Mouse (Mus musculus) forebrain, embryonic 16.5 days (tissue): ENCODE measurements around the gene Upk3a. TPM values are rescaled to one million over a fixed set of nuclear protein-coding genes. Genes with fewer than 3 reads are reported as not detected.

Source experiments
- ATAC-seq: fragments of 200-750 bp; cut with Nextera tagmentation; 2 replicates; pipeline ENCODE4 v1.8.0; 2017; ENCODE audit warnings: mild to moderate bottlenecking, moderate library complexity
- H3K27ac ChIP-seq: fragments of 300-500 bp; sonication (generic); 2 replicates; pipeline ENCODE4 v1.5.1; 2014; ENCODE audit warnings: low read length, control low read depth
- H3K27me3 ChIP-seq: fragments of 300-500 bp; sonication (generic); replicated peaks from 2 replicates; pipeline ENCODE4 v1.6.1; 2014; ENCODE audit warnings: low read length; ENCODE audit not compliant: control insufficient read depth, insufficient read depth
- H3K36me3 ChIP-seq: fragments of 300-500 bp; sonication (generic); 2 replicates; pipeline ENCODE4 v1.6.1; 2014; ENCODE audit not compliant: control insufficient read depth, insufficient read depth
- H3K4me1 ChIP-seq: fragments of 300-500 bp; sonication (generic); replicated peaks from 2 replicates; pipeline ENCODE4 v1.6.1; 2014; ENCODE audit warnings: low read length; ENCODE audit not compliant: control insufficient read depth, insufficient read depth
- H3K4me2 ChIP-seq: fragments of 300-500 bp; sonication (generic); 2 replicates; pipeline ENCODE4 v1.6.1; 2014; ENCODE audit warnings: mild to moderate bottlenecking, low read length, control low read depth
- H3K4me3 ChIP-seq: fragments of 300-500 bp; sonication (generic); replicated peaks from 2 replicates; pipeline ENCODE4 v1.5.1; 2014; ENCODE audit warnings: mild to moderate bottlenecking, low read length, control low read depth
- H3K9ac ChIP-seq: fragments of 300-500 bp; sonication (generic); replicated peaks from 2 replicates; pipeline ENCODE4 v1.6.1; 2014; ENCODE audit warnings: low read depth, low read length, control low read depth
- H3K9me3 ChIP-seq: fragments of 300-500 bp; sonication (generic); 2 replicates; pipeline ENCODE4 v1.6.1; 2016; ENCODE audit warnings: low read length; ENCODE audit not compliant: control insufficient read depth
- WGBS: fragments of 180-500 bp; shearing (Covaris S2); extraction: QIAGEN DNeasy Blood & Tissue Kit; methylation state at CpG from one replicate; pipeline ENCODE4 v1.1.7; 2014; 5-methylcytosine and 5-hydroxymethylcytosine counted together
- polyA plus RNA-seq: library from polyadenylated mRNA; unstranded; fragments of >200 nt; fragmentation: Nextera tagmentation; extraction: Ambion mirVana; gene quantifications from 2 replicates; pipeline ENCODE4 v1.2.1, GENCODE M21; 2015

Gene Upk3a
- polyA plus RNA-seq, result 0.83 and 1.1 TPM in 2 replicates

- Histone ChIP-seq H3K9ac (no peak within 1 kb of the TSS), H3K4me2 (peak within 1 kb of the TSS; percentile 28; the same call in 1 of the 2 replicates), H3K4me3 (no peak within 1 kb of the TSS), H3K27ac (peak within 1 kb of the TSS; percentile 69), H3K4me1 (peaks cover 14% of the 10 kb centered on the region), H3K9me3 (no peaks in the 10 kb centered on the region), H3K27me3 (no peaks in the 10 kb centered on the region), H3K36me3 (no peaks in the 10 kb centered on the region)
- ATAC-seq, result no peak
- WGBS, result 13% methylated on average over 16 of the region's 21 CpGs
Observed at GRCm38 (mm10) chr15:85016951-85017664, at the start of gene Upk3a. TSS of gene Upk3a (plus strand) at chr15:85017141.

GRCm38 (mm10) chr15:84968534-84968933, 48.4 kb upstream of the Upk3a start:
- WGBS, result 88% methylated on average over 4 of the region's 4 CpGs

DNA sequence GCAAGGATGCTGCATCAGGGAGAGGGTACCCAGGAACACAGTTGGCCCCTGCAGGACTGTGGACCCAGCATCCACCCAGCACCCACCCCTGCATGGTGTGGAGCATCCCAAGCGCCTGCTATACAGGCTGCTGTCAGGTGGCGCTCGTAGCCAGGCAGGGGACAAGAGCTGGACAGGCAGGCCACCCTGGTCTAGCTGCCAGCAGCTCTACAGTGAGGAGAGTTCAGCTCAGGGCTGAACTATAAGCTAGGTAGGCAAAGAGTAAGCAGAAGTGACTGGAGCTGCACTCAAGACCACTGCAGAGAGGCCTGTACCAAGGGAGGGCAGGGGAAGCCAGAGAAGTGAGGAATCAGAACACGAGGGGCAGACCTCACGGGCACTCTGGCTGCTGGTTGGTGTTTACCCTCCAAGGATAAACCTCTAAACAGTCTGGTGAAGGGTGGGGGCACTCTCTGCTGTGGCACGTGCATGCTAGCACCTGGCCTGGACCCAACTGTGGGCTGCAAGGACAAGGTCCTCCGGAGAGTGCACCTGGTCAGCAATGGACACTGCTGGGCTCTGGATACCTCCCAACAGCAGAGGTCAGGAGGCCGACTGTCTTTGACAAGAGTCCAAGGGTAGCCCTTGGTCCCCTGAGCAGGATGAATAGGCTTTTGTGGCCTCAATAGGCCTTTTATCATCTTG, 43.9 kb upstream of the Upk3a start:
- H3K4me3 ChIP-seq, result no peak overlapping the region
- H3K4me1 ChIP-seq, result peaks cover 26% of the 10 kb centered on the region
- no peaks in the 10 kb centered on the region for H3K27me3 ChIP-seq
- ATAC-seq, result 0 out of 2 replicates have a peak, but pooled peaks have one; percentile 41
- no peak overlapping the region for H3K9ac ChIP-seq
- WGBS, result 35% methylated on average over 8 of the region's 8 CpGs
- H3K36me3 ChIP-seq, result peaks cover 2% of the 10 kb centered on the region; the same call in 1 of the 2 replicates
- H3K9me3 ChIP-seq, result no peaks in the 10 kb centered on the region
- H3K27ac ChIP-seq, result no peak overlapping the region
- no peak overlapping the region for H3K4me2 ChIP-seq

More at GRCm38 (mm10) chr15:84968534-84968933, 48.4 kb upstream of the Upk3a start:
- no peak for ATAC-seq
- H3K4me1 ChIP-seq, result peaks cover 26% of the 10 kb centered on the region
- H3K9ac ChIP-seq, result no peak overlapping the region
- H3K27ac ChIP-seq, result no peak overlapping the region
- peaks cover 2% of the 10 kb centered on the region; the same call in 1 of the 2 replicates for H3K36me3 ChIP-seq
- no peak overlapping the region for H3K4me2 ChIP-seq
- H3K4me3 ChIP-seq, result no peak overlapping the region
- no peaks in the 10 kb centered on the region for H3K9me3 ChIP-seq
- H3K27me3 ChIP-seq, result no peaks in the 10 kb centered on the region

DNA sequence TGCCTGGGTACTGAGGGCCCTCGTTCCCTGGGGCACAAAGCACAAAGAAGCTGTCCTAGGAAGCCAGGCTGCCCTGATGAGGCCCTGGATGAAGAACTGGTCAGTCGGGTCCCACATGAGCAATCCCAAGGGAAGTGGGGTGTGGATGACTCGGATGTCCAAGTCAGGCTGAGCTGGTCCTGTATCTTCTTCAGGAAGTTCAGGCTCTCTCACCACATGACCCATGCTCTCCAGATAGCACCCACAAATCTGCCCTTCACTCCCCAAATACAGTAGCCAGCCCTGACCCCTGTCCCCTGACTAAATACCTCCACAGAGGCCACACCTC, 43.4 kb upstream of the Upk3a start:
- Histone ChIP-seq H3K36me3 (peaks cover 2% of the 10 kb centered on the region; the same call in 1 of the 2 replicates), H3K27me3 (no peaks in the 10 kb centered on the region), H3K4me3 (no peak overlapping the region), H3K27ac (no peak overlapping the region), H3K4me2 (no peak overlapping the region), H3K9me3 (no peaks in the 10 kb centered on the region), H3K4me1 (peaks cover 26% of the 10 kb centered on the region), H3K9ac (no peak overlapping the region)
- no peak for ATAC-seq
- 10% methylated on average over 3 of the region's 3 CpGs for WGBS

DNA sequence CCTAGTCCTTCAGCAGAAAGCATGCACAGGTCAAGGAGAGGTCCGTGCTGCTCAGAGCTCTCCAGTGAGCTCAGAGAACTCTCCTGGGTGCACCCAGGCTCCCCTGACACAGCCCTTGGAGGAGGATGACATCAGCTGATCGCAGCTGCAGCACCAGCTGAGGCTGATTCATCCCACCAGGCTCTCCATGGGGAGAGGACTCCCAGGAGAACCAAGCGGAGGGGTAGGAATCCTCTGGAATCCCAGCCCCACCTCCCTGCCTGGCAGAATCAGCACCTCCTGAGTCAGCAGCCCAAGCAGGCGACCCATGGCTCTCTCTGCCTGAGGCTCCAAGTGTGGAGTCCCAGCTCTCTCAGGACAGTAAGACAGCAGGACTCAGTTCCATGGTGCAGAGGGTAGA, 41.2 kb upstream of the Upk3a start:
- H3K4me2 ChIP-seq, result no peak overlapping the region
- H3K27me3 ChIP-seq, result no peaks in the 10 kb centered on the region
- WGBS, result 39% methylated on average over 4 of the region's 4 CpGs
- H3K4me1 ChIP-seq, result peaks cover 26% of the 10 kb centered on the region
- H3K9ac ChIP-seq, result no peak overlapping the region
- H3K36me3 ChIP-seq, result no peaks in the 10 kb centered on the region
- no peak overlapping the region for H3K4me3 ChIP-seq
- ATAC-seq, result peak; percentile 32; the same call in 1 of the 2 replicates
- H3K9me3 ChIP-seq, result no peaks in the 10 kb centered on the region
- no peak overlapping the region for H3K27ac ChIP-seq

DNA sequence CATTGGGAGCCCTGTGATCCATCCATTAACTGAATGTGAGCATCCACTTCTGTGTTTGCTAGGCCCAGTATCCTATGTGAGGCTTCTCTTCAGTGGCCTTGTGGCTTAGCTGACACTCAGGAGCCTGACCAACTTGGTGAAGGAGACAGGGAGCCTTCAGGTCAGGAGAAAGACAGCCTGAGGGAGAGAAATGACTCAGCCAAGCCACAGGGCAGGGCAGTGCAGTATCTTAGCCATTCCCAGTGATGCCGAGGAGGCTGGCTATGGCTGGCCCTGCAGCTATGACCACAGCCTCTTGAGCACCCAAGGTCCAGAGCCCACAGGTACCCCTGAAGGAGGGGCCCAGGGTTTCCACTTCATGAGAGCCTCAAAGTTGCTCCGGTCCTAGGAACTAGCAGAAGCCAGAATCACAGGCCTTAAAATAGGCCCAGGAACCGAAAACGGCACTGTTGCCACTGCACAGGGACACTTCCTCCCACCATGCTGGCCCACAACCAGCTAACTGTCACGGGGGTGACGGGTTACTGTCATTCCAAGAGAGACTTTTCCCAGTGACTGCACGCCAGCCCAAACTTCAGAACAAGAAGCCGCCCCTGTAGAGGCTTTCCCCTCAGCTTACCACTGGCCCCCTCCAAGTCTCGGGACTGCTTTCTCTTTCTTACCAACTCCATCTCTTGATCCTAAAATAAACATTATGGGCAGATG, 35.2 kb upstream of the Upk3a start:
- no peak overlapping the region for H3K4me2 ChIP-seq
- H3K27ac ChIP-seq, result no peak overlapping the region
- no peak overlapping the region for H3K4me3 ChIP-seq
- no peaks in the 10 kb centered on the region for H3K36me3 ChIP-seq
- peaks cover 31% of the 10 kb centered on the region for H3K4me1 ChIP-seq
- 87% methylated on average over 9 of the region's 9 CpGs for WGBS
- H3K9me3 ChIP-seq, result no peaks in the 10 kb centered on the region
- no peaks in the 10 kb centered on the region for H3K27me3 ChIP-seq
- H3K9ac ChIP-seq, result no peak overlapping the region
- ATAC-seq, result no peak

- H3K9me3 ChIP-seq, result no peaks in the 10 kb centered on the region
Observed at GRCm38 (mm10) chr15:84982888-84983287, 34.1 kb upstream of the Upk3a start.

DNA sequence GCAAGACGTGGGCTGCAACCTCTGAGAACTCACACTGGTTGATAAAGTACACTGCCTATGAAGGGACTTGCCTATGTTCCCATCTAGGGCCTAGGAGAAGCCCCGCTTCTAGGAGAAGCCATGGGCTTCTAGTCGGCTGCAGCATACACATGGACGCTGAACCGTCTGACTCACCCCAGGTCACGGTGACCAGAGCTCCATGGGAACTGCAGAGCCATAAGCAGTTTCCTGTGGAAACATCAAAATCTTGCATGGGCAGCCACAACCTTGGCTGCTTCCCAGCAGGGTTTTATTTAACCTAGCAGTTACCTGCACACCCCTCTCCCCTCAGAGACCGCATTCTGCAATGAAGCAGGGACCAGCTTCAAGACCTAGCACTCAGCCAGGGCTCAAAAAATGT, 33.2 kb upstream of the Upk3a start:
- Histone ChIP-seq H3K4me2 (no peak overlapping the region), H3K4me3 (no peak overlapping the region), H3K36me3 (no peaks in the 10 kb centered on the region), H3K9ac (no peak overlapping the region), H3K9me3 (no peaks in the 10 kb centered on the region), H3K4me1 (peaks cover 38% of the 10 kb centered on the region), H3K27me3 (no peaks in the 10 kb centered on the region), H3K27ac (no peak overlapping the region)
- ATAC-seq, result no peak
- WGBS, result 88% methylated on average over 7 of the region's 7 CpGs

More at GRCm38 (mm10) chr15:84982888-84983287, 34.1 kb upstream of the Upk3a start:
- Histone ChIP-seq H3K27ac (no peak overlapping the region), H3K4me2 (no peak overlapping the region), H3K4me3 (no peak overlapping the region), H3K9ac (no peak overlapping the region), H3K36me3 (no peaks in the 10 kb centered on the region), H3K4me1 (peaks cover 33% of the 10 kb centered on the region), H3K27me3 (no peaks in the 10 kb centered on the region)
- WGBS, result 83% methylated on average over 3 of the region's 3 CpGs
- no peak for ATAC-seq

- no peaks in the 10 kb centered on the region for H3K27me3 ChIP-seq
- H3K36me3 ChIP-seq, result no peaks in the 10 kb centered on the region
- no peak overlapping the region for H3K27ac ChIP-seq
- H3K4me2 ChIP-seq, result peak overlapping the region; percentile 80
- H3K4me1 ChIP-seq, result peaks cover 51% of the 10 kb centered on the region
- 0 out of 2 replicates have a peak overlapping the region, but pooled peaks have one; percentile 10 for H3K9ac ChIP-seq
- WGBS, result 87% methylated on average over 12 of the region's 12 CpGs
- no peak overlapping the region for H3K4me3 ChIP-seq
- no peak for ATAC-seq
- H3K9me3 ChIP-seq, result no peaks in the 10 kb centered on the region
Observed at GRCm38 (mm10) chr15:84985516-84986160, 31.3 kb upstream of the Upk3a start.
